Mouse (Mus musculus): ENCODE measurements at regions not wholly inside any gene's neighbourhood (a gene's known extent, or its start where the extent isn't known, plus 50 kb on each side); places are given as distances from the start of the nearest gene placed in this dataset.

DNA sequence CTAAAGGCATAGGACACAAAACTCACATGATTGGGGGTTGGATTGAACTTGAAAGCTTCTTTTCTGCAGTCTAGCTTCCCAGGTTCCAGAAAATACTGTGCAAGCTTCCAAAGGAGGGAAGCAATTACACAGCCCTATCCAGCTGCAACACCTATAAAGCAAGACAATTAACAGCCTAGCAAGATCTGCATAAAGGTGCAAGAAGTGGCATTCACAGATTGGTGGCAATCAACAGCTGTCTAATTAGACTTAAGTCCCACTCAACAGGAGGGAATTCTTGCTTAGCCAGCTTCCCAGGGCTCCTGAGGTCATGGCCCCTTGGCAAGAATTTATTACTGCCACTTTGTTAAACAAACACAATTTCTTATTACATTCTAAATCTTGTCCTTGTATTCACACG, 511.9 kb downstream of the Kcnj2 start:
- DNase-seq (ENCODE audit: low read depth): no peak

GRCm38 (mm10) chr11:111582980-111583379, 517.0 kb downstream of the Kcnj2 start:
- DNase-seq (ENCODE audit: low read depth): no peak

DNA sequence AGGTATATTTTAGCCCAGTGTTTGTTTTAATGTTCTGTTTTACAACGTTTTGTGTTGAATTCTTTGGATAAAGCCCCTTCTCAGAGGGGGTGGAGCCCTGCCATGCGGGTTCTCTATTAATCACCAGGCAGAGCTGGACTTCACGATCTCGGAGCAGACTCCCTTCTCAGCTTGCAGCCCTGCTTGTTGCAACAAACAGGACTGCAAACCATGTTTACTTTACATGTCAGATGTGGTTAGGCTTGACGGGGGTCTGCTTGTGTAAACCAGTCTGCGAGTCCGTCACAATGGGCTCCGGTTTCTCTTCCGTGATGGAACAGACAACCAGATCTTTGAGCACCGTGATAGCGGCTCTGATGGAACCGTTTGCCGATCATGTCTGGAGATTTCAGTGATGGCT, 517.6 kb downstream of the Kcnj2 start:
- DNase-seq (ENCODE audit: low read depth): no peak

DNA sequence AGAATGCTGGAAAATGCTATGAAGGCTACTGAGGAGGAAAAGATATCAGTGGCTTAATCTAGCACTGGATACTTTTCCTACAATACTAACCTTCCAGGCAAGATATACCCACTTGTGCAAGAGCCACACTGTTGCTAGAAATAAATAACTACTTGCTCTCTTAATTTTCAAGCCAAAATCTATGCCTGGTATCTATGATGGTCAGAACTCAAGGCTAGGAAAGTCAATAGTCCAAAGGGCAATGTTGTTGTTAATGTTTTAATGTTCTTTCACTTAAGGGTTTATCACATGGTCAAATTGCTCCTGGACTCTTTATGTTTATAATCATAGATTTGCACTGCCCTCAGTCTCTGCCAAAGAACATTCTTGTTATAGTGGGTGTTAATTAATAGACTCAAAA, 533.5 kb downstream of the Kcnj2 start:
- DNase-seq (ENCODE audit: low read depth): no peak

- no peak for DNase-seq (ENCODE audit: low read depth)
Measured at GRCm38 (mm10) chr11:111605146-111605545, 539.2 kb downstream of the Kcnj2 start.

DNA sequence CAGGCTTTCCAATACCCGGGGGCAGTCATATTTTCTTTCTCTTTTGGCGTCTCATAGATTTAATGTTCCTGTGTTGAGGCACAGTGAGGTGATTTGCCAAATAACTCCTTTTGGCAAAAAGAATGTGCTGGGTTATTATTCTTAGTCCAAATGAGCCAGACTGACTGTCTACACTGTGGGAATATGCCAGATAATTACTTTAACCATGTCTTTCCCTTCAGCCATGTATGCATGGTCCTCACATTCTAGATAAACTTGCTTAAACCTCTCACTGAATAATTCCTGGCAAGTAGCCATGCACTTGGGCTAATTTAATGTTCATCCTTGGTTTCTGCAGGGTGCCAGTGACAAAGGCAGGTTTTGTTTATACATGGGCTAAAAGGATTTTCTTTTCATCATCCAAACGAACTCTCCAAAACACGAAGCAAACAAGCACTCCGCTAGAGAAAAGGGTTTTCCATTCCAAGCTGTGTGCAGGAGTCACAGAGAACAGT, 544.6 kb downstream of the Kcnj2 start:
- no peak for DNase-seq (ENCODE audit: low read depth)

DNA sequence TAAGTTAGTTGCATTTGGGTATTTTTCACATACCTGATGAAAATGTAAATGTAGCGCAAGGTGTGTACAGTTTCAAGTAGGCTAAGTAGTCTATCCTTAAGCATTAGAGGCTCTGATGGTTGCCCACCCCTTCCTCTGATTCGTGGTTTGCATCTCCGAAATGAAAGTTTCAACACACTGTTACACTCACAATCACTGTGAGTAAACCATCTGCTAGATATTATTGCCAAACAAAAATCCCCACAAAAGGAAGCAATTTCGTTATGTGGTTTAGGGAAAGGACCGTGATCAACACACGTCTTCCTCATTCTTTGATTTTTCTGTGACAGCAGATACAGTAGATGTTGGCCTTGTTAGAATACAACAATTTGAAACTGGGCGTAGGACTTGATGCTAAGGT, 577.6 kb downstream of the Kcnj2 start:
- no peak for DNase-seq (ENCODE audit: low read depth)

DNA sequence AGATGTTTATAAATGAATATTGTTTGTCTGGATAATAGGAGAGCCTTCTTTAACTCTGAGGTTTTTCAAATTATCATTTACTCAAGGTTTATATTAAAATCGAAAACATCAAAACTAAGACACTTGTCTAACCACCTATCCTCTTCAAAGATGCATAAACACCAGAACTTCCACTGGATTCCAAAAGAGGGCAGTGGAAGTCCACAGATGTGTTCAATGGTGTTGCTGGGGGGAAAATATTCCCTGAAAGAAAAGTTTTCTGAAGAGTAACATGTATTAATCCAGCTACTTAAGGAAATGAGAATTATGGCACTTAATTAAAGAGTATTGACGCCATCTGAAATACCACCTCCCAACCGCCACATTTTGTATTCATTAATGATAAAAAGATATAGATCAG, 586.9 kb downstream of the Kcnj2 start:
- peak; percentile 72 for DNase-seq (ENCODE audit: low read depth)

DNA sequence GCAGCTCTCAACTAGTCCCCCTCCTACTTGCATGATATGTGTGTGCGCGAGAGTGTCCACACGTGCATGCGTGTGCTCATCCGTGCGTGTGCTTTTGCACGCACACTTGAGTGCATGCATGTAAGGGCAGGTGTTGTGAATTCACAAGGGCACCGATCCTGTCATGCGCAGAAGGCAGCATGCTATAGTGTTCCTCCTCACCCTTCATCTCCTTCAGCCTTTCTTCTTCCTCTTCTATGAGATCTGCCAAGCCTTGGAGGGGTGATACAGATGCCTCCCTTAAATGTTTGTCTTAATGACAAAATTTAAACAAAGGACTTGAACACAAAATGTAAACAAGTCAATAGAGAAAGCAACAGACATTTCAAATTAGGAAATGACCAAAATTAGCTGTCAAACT, 591.8 kb downstream of the Kcnj2 start:
- DNase-seq (ENCODE audit: low read depth): no peak

GRCm38 (mm10) chr11:111658362-111659309, 592.7 kb downstream of the Kcnj2 start:
- no peak for DNase-seq (ENCODE audit: low read depth)

- no peak for DNase-seq (ENCODE audit: low read depth)
Measured at GRCm38 (mm10) chr11:111663269-111663668, 597.3 kb downstream of the Kcnj2 start.

DNA sequence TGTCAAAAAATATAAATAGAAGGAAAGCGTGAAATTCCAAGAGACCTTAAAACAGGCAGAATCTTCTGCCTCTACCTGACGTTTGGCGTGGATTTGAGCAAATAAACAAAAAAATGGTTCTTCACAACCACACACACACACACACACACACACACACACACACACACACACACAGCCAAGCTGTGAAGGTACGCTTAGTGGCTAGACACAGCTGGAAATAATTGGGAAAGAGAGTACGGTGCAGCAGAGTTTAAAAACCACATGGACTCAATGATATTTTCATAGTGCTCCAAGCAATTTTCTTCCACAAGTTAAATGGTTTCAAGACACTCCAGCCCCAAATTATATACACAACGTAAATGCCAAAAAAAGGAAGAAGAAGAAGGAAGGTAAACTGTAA, 600.4 kb downstream of the Kcnj2 start:
- DNase-seq (ENCODE audit: low read depth): no peak

GRCm38 (mm10) chr11:111671865-111672264, 605.9 kb downstream of the Kcnj2 start:
- no peak for DNase-seq (ENCODE audit: low read depth)

GRCm38 (mm10) chr11:111675673-111676072, 609.7 kb downstream of the Kcnj2 start:
- no peak for DNase-seq (ENCODE audit: low read depth)

DNA sequence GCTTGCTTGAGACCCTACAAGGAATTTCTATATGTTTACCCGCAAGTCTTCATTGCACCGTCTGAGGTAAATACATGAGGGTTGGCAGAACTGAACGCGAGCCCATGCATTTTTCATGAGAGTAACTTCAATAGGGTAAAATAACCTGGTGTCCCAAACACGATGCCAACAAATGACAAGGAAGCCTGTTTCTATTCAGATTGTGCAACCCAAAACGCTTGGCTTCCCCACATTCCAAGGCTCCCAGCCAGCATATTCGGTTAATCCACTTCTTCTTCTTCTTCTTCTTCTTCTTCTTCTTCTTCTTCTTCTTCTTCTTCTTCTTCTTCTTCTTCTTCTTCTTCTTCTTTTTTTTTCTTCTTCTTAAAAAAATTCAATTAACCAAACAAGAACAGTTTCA, 616.4 kb downstream of the Kcnj2 start:
- DNase-seq (ENCODE audit: low read depth): no peak

- no peak for DNase-seq (ENCODE audit: low read depth)
Measured at GRCm38 (mm10) chr11:111683909-111684308, 617.9 kb downstream of the Kcnj2 start.

GRCm38 (mm10) chr11:111687769-111688168, 621.8 kb downstream of the Kcnj2 start:
- DNase-seq (ENCODE audit: low read depth): no peak

DNA sequence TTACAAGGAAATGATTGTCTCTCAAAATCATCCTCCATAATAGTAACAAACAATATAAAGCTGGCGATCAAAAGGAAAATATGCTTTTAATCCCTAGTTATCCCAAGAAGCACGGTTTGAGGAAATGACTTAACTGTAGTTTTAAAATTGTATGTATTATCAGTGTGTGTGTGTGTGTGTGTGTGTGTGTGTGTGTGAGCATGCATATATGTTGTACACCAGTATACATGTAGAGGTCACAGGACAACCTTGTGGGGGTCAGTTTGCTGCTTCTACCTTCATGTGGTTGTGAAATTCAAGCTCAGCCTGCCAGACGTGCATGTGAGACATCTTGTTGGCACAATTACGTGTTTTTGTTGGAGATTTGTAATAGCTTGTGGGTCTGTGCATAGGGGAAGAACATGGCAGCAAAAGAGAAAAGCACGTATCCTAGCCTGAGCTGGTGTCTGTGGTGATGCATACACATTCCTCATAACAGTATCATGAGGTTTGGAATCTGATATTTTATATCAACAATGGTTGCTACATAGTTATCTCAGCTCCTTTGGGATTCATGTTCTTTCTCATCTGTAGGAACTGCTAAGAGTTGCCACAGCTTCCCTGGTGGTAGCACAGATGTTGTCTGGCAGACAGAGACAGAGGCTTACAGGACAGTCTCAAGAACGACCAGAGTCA, 622.4 kb downstream of the Kcnj2 start:
- peak; percentile 66 for DNase-seq (ENCODE audit: low read depth)

- no peak for DNase-seq (ENCODE audit: low read depth)
Measured at GRCm38 (mm10) chr11:111689899-111690298, 623.9 kb downstream of the Kcnj2 start.

GRCm38 (mm10) chr11:111691512-111691911, 625.5 kb downstream of the Kcnj2 start:
- DNase-seq (ENCODE audit: low read depth): no peak

GRCm38 (mm10) chr11:111696668-111697067, 630.7 kb downstream of the Kcnj2 start:
- peak; percentile 8 for DNase-seq (ENCODE audit: low read depth)

DNA sequence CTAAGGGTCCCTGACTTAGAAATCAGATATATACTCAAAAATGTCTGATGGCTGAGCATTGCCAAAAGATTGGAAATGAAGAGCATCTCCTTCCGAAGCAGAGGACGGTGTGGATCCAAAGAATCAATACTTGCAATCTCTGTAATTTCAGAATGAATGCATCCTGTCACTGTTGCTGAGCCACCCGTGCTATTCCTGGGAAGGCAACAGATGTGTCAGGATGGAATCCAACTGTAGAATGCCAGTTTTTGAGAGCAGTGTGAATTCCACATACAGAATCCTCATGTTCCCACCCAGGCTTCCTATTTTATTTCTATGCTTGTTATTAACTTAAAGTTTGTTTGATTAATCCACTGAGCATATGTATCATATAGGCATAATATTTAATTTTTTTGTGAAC, 633.9 kb downstream of the Kcnj2 start:
- DNase-seq (ENCODE audit: low read depth): no peak

DNA sequence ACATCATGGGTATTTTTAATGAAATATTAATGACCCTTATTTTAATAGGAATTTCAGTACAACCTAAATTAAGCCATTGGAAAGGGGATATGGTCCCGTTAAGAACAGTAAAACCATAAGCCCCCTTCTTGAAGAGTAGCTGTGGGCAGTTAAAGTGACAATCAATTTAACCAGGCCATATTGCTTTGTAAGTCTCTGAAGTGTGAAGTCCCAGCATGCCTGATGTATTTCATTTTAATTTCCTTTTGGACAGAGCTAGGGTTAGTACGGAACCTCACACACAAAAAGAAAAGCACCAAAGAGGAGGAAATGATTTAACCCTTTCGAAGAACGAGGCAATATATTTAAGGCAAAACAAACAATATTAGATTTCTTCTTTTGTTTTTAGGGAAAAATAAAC, 640.9 kb downstream of the Kcnj2 start:
- no peak for DNase-seq (ENCODE audit: low read depth)
